In the genomic region with DNA sequence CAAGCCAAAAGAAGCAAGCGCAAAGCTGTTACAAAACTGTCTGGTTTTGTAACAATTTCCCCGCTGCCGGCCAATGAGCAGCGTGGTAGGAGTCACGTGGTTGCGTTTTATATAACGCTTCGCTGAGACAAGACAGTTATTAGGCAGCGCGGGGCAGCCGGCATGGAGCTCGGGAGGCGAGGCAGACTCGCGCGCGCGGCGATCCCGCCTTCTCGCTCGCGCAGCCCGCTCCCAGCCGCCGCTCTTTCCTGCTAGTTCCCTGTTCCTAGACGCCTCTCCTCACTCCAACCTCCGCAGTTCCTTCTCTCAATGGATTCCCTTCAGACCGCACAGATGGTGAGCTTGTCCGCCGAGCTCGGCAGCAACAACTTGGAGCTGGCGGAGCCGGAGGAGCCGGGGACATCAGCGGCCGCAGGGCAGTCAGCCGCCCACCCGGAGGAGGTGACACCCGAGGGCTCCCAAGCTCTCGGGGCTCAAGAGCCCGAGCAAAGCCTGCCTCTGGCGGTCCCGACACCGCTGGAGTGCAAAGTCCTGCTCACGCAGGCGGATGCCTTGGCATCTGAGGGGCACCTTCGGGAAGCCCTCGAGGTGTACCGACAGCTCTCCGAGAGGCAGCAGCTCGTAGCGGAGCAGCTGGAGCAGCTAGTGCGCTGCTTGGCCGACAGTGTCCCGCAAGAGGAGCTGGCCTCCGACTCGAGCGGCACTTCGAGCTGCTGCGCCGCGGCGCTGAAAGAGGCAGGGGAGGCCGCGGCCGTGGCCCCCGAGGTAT, we compare ENCODE assay signal across 8 mouse cellular contexts. TPM values are rescaled to one million over a fixed set of nuclear protein-coding genes. Genes with fewer than 3 reads are reported as not detected.
A peak's percentile ranks its signal among the peaks of the same experiment; 100 is the strongest.
DNase-seq lines count a peak whose midpoint lies in the region; ATAC-seq and TF ChIP-seq lines count a peak whose summit lies in the region.

Gene Lonrf3, plus strand, starts transcription at position 83 of the 769 bp plus-strand sequence.

- H3K36me3 ChIP-seq in forebrain, embryonic 12.5 days (replicated peaks): no peaks in the 10 kb centered on the region
- no peaks in the 10 kb centered on the region for H3K36me3 ChIP-seq in heart, postnatal 0 days (replicated peaks; ENCODE audit: control insufficient read depth, insufficient read depth, low read length)
- H3K36me3 ChIP-seq in liver, embryonic 12.5 days: no peaks in the 10 kb centered on the region
- H3K36me3 ChIP-seq in stomach, postnatal 0 days (ENCODE audit: control insufficient read depth, insufficient read depth, low read length): no peaks in the 10 kb centered on the region

- WGBS in forebrain, embryonic 12.5 days: 23% methylated on average over 67 of the region's 68 CpGs
- 17% methylated on average over 68 of the region's 68 CpGs for WGBS in heart, postnatal 0 days
- WGBS in liver, embryonic 12.5 days (ENCODE audit: insufficient replicate concordance): 11% methylated on average over 65 of the region's 68 CpGs
- 14% methylated on average over 63 of the region's 68 CpGs for WGBS in stomach, postnatal 0 days

- no peak within 1 kb of the TSS for H3K27ac ChIP-seq in forebrain, embryonic 12.5 days
- H3K27ac ChIP-seq in heart, postnatal 0 days (ENCODE audit: low read depth): no peak within 1 kb of the TSS
- H3K27ac ChIP-seq in liver, embryonic 12.5 days: no peak within 1 kb of the TSS
- no peak within 1 kb of the TSS for H3K27ac ChIP-seq in stomach, postnatal 0 days (replicated peaks)

- TF ChIP-seq EP300 in heart, postnatal 0 days (IDR thresholded peaks at IDR 0.05; ENCODE audit: low read depth): no peak
- TF ChIP-seq EP300 in stomach, postnatal 0 days (optimal IDR thresholded peaks at IDR 0.05): no peak

- DNase-seq in CD4-positive, CD25-positive, alpha-beta regulatory T cell, adult 2 months (ENCODE audit: low read depth, low spot score): peak; percentile 74
- DNase-seq in c-Kit-positive CD71-negative TER-119-negative erythroid progenitor cells, embryonic 14.5 days (ENCODE audit: low read depth): peak; percentile 28
- peak; percentile 70 for DNase-seq in heart, postnatal 0 days (ENCODE audit: low spot score)
- peak; percentile 82 to 86 for DNase-seq in kidney, postnatal 25 days
- peak; percentile 30 for DNase-seq in stomach, postnatal 0 days (ENCODE audit: low spot score)

- peak within 1 kb of the TSS; percentile 54 for H3K9ac ChIP-seq in forebrain, embryonic 12.5 days
- H3K9ac ChIP-seq in heart, postnatal 0 days (replicated peaks; ENCODE audit: low read depth, low read length): no peak within 1 kb of the TSS
- no peak within 1 kb of the TSS for H3K9ac ChIP-seq in liver, embryonic 12.5 days
- H3K9ac ChIP-seq in stomach, postnatal 0 days (ENCODE audit: low read length): peak within 1 kb of the TSS; percentile 39

- 0 out of 2 replicates have a peak, but pooled peaks cover 3% of the 10 kb centered on the region for H3K27me3 ChIP-seq in forebrain, embryonic 12.5 days
- H3K27me3 ChIP-seq in heart, postnatal 0 days (ENCODE audit: control insufficient read depth, insufficient read depth, low read length): peaks cover 20% of the 10 kb centered on the region; the same call in 1 of the 2 replicates
- peaks cover 62% of the 10 kb centered on the region for H3K27me3 ChIP-seq in liver, embryonic 12.5 days (replicated peaks)
- H3K27me3 ChIP-seq in stomach, postnatal 0 days (ENCODE audit: control insufficient read depth, insufficient read depth, low read length): no peaks in the 10 kb centered on the region

- H3K4me1 ChIP-seq in forebrain, embryonic 12.5 days: peaks cover 6% of the 10 kb centered on the region; the same call in 1 of the 2 replicates
- H3K4me1 ChIP-seq in heart, postnatal 0 days (ENCODE audit: control insufficient read depth, insufficient read depth): no peaks in the 10 kb centered on the region
- H3K4me1 ChIP-seq in liver, embryonic 12.5 days: no peaks in the 10 kb centered on the region
- no peaks in the 10 kb centered on the region for H3K4me1 ChIP-seq in stomach, postnatal 0 days (replicated peaks; ENCODE audit: control insufficient read depth, insufficient read depth)

- H3K9me3 ChIP-seq in forebrain, embryonic 12.5 days: no peaks in the 10 kb centered on the region
- H3K9me3 ChIP-seq in heart, postnatal 0 days (replicated peaks; ENCODE audit: control insufficient read depth, low read length): no peaks in the 10 kb centered on the region
- no peaks in the 10 kb centered on the region for H3K9me3 ChIP-seq in liver, embryonic 12.5 days (replicated peaks)
- H3K9me3 ChIP-seq in stomach, postnatal 0 days (ENCODE audit: control insufficient read depth, low read length): no peaks in the 10 kb centered on the region

- no peak for TF ChIP-seq CTCF in heart, postnatal 0 days (IDR thresholded peaks at IDR 0.05; ENCODE audit: low read depth)
- TF ChIP-seq CTCF in stomach, postnatal 0 days (IDR thresholded peaks at IDR 0.05; ENCODE audit: low read depth): no peak

- peak within 1 kb of the TSS; percentile 76 for H3K4me2 ChIP-seq in forebrain, embryonic 12.5 days
- H3K4me2 ChIP-seq in heart, postnatal 0 days (ENCODE audit: low read depth, low read length): peak within 1 kb of the TSS; percentile 83
- H3K4me2 ChIP-seq in liver, embryonic 12.5 days: peak within 1 kb of the TSS; percentile 59
- peak within 1 kb of the TSS; percentile 66 for H3K4me2 ChIP-seq in stomach, postnatal 0 days (replicated peaks; ENCODE audit: low read depth)

- peak within 1 kb of the TSS; percentile 47 for H3K4me3 ChIP-seq in forebrain, embryonic 12.5 days (replicated peaks)
- H3K4me3 ChIP-seq in heart, postnatal 0 days (ENCODE audit: low read depth, low read length): peak within 1 kb of the TSS; percentile 50
- H3K4me3 ChIP-seq in liver, embryonic 12.5 days: peak within 1 kb of the TSS; percentile 44
- peak within 1 kb of the TSS; percentile 46 for H3K4me3 ChIP-seq in stomach, postnatal 0 days (ENCODE audit: low read depth, low read length)

- peak; percentile 86 for ATAC-seq in forebrain, embryonic 12.5 days (ENCODE audit: low FRiP score)
- peak; percentile 66; the same call in 1 of the 2 replicates for ATAC-seq in heart, postnatal 0 days (ENCODE audit: insufficient read depth, low read depth)
- peak; percentile 35; the same call in 1 of the 2 replicates for ATAC-seq in liver, embryonic 12.5 days
- peak; percentile 63; the same call in 1 of the 2 replicates for ATAC-seq in monocyte, adult 5-6 weeks (replicated peaks; ENCODE audit: insufficient number of reproducible peaks, low FRiP score, low TSS enrichment, poor library complexity, severe bottlenecking)
- ATAC-seq in stomach, postnatal 0 days (ENCODE audit: low FRiP score, low TSS enrichment): peak; percentile 57

RNA-seq across cellular contexts. Expression of gene Lonrf3, which starts in this region (rescaled TPM):
- polyA plus RNA-seq in forebrain, embryonic 12.5 days (2016; fragmentation: Nextera tagmentation; extraction: Ambion mirVana): 1.7 and 1.8 TPM in 2 replicates
- 3.9 and 10.8 TPM in 2 replicates for total RNA-seq in heart, postnatal 0 days (2014; rRNA removed; ENCODE audit: low replicate concordance)
- polyA plus RNA-seq in heart, postnatal 0 days (2015; fragmentation: Nextera tagmentation; extraction: Ambion mirVana): 0.08 and 0.10 TPM in 2 replicates
- 0.66 and 0.72 TPM in 2 replicates for polyA plus RNA-seq in liver, embryonic 12.5 days (2016; fragmentation: Nextera tagmentation; extraction: Ambion mirVana)
- total RNA-seq in monocyte, adult 5-6 weeks (2017): 1.7 to 2.6 TPM in 2 of 3 replicates, not detected in the other
- 0.47 and 0.55 TPM in 2 replicates for polyA plus RNA-seq in stomach, postnatal 0 days (2015; fragmentation: Nextera tagmentation; extraction: Ambion mirVana)

Comparison
In these comparisons a context has a peak if more than half of its experiments do, and no peak if none do; other contexts are left out.
1. Peak in ATAC-seq, H3K4me3 ChIP-seq and H3K4me2 ChIP-seq in liver, embryonic 12.5 days; RNA of the gene not detected or under 1 TPM.
2. Peak in DNase-seq, ATAC-seq, H3K4me3 ChIP-seq, H3K9ac ChIP-seq and H3K4me2 ChIP-seq in stomach, postnatal 0 days; RNA of the gene not detected or under 1 TPM.
3. DNase-seq: peak in every context shown above with its lines; median percentile 84 in kidney, postnatal 25 days; 74 in CD4-positive, CD25-positive, alpha-beta regulatory T cell, adult 2 months; 70 in heart, postnatal 0 days; 30 in stomach, postnatal 0 days; 28 in c-Kit-positive CD71-negative TER-119-negative erythroid progenitor cells, embryonic 14.5 days.
4. ATAC-seq: peak in every context shown above with its lines; median percentile 86 in forebrain, embryonic 12.5 days; 66 in heart, postnatal 0 days; 63 in monocyte, adult 5-6 weeks; 57 in stomach, postnatal 0 days; 35 in liver, embryonic 12.5 days.